Mouse (Mus musculus): ENCODE results near the gene Parvg.
A peak's percentile ranks its signal among the peaks of the same experiment; 100 is the strongest.
"Not testable (repeated sequence)": the region's sequence is repeated elsewhere in the genome, so short reads cannot be mapped to it uniquely, and the experiment has no call there.

Parvg gene

DNA sequence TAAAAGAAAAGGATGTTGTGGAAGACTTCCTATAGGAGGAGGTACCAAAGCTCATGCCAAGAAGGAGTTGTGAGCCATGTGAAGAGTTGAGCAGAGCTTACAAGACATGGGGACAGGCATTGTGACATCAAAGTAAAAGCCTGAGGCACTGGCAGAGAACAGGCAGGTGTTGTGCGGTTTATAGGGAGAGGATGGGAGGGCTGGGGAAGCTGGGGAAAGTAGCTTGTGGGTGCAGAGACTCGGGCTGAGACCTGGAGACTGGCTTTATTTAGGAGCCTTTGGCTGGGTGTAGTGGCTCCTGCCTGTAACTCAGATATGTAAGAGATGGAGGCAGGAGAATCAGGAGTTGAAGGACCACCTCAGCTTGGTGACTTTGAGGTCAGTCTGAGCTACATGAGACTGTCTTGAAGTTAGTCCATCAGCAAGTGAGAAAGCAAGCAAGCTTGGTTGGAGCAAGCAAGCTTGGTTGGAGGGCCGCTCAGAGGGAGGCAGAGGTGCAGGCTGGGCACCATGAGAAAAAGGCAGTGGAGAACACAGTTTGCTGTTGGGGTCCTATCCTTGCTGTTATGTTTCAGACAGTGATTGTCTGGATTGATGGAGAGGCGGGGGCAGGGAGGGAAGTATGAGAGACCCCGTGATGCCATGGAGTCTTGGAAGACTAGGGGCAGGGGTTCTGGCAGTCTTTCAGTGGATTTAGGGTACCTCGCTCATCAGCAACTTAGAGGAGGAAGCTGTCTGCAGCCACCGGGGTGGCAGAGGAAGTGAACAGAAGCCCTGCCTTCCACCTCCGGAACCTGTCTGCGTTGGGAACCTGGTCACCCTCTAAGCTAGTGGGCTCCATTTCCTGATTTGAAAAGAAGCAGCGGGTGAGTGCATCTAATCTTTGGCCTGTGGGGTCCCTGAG lies at the start of gene Parvg:
Parvg (plus strand) TSS at position 61 of the 904 bp plus-strand sequence.
- no peak for DNase-seq (ENCODE audit: low spot score in 2 of 2)

DNA sequence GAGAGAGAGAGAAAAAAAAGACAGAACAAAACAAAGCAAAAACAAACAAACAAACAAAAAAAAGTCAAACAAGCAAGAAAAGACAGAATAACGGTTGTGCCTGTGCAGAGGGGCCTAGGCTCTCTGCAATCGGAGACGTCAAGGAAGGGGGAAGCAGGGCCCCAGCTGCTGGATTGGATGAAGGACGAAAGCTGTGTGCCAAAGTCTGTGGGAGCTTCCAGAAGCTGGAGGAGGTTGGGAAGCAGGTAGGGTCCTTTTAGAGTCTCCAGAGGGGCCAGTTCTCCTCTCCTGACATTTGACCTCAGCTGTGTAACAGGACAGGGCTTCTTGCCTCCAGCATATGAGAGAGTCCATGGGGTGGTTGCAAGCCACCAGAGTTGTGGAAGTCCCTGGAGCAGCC lies 47.8 kb upstream of the Parvg start:
- no peak for DNase-seq (ENCODE audit: low spot score in 2 of 2)

DNA sequence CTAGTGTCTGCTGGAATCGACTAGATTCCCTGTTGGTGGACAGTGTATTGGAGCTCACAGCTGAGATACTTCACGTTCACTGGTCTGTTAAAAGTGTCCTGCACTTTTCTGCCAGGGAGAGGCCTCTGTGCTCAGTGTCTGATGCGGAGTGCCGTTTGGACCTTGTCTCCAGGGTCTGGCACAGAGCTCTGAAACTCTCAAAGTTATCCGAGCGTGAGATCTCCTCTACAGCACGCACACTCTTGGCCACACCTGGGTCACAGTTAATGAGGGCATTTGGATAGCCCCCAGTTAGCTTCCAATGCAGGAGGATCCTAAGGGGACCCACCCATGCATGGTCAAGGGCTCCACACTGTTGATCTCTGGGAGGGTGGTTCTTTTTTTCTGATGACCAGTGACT lies 45.7 kb upstream of the Parvg start:
- no peak for DNase-seq (ENCODE audit: low spot score in 2 of 2)

DNA sequence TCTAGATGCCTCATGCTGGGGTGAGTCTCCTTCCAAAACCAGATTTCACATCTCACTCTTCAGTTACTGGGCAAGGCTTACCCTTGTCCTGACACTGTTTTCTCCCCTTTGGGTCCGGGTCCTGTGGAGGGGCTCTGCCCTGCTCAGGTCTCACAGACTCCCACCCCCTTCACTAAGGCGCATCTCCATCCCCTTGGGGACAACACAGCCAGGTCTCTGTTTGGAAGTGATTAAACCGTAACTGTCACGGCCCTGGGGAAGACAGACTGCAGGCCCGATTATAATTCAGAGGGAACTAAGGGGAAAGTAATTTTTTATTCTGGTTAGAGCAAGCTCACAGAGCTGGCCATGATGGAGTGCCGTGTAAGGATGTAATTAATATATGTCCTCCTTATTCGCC lies 45.2 kb upstream of the Parvg start:
- no peak for DNase-seq (ENCODE audit: low spot score in 2 of 2)

DNA sequence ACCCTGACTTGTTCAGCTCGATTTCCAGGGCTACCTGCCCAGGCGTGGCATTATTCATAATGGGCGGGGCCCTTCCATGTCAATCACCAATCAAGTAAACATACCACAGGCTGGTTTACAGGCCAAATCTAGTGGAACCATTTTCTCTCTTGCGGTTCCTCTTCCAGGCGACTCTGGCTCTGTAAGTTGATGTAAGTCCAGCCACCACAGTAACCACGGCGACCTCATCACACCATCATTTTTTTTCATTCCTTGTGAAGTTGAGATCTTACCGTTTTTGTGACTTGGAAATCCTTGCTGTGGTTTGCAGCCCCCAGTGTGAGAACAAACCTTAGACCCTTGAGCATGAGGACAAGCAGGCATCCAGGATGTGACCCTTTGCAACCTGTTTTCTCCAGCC lies 43.5 kb upstream of the Parvg start:
- no peak for DNase-seq (ENCODE audit: low spot score in 2 of 2)

DNA sequence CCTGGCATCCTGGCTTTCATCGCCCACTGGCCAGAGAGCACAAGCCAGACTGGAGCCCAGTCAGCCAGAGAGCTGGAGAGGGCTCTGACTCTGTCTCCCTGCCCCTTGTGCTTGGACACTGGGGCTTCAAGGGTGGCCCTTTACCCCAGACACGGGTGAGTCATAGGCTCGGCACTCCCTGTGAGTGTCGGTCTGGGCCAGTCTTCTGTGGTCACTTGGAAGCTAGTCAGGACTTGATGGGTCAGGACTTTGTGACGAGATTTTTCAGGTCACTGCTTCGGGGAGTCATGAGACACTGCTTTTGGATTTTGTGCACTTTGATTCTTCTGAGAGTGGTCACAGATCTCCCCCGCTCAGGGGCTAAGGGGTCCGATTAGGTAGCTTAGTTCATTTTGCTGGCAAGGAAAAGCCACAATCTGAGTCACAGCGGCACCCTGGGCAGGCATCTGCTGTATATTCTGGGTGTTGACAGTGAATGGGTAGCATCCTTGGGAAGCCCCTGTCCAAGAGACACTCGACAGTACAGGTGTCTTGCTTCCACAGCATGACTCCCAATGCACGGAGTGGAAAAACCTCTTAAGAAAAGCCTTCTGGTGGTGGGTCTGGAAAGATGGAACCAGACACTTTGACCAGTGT lies 43.0 kb upstream of the Parvg start:
- DNase-seq (ENCODE audit: low spot score in 2 of 2), result no peak

DNA sequence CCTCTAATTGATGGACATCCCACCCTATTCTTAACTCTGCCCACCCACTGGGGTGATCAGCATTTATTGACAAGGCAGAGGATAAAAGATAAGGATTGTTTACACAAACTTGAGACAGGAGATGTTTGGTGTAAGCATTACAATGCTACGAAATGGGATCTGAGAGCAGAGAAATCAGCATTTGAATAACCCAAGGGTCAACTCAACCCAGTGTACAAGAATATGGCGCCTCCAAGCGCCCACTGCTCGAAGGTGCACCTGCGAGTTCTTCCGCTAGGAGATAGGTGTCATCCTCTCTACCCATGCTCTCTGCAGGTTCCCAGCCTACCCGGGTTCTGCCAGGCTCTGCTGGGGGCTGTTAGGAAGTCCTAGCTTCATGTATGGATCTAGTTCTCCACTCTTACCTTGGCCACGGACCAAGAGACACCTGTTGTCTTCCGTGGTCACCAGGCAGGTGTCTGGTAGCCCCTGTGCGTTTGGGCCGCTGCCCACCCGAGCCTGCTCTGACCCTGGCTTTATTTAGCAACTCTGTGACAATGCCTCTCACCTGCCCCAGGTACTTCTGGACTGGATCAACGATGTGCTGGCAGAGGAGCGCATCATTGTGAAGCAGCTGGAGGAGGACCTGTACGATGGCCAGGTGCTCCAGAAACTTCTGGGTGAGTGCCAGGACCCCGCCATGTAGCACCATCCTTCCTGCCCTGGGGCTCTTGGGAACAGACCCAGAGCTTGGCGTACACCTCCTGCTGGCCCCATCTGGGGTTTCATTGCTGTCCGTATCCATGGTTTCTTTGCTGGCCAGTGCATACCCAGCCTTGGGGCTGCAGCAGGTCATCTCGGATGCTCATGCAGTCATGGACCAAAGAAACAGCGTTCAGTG lies 41.4 kb upstream of the Parvg start:
- no peak for DNase-seq (ENCODE audit: low spot score in 2 of 2)

DNA sequence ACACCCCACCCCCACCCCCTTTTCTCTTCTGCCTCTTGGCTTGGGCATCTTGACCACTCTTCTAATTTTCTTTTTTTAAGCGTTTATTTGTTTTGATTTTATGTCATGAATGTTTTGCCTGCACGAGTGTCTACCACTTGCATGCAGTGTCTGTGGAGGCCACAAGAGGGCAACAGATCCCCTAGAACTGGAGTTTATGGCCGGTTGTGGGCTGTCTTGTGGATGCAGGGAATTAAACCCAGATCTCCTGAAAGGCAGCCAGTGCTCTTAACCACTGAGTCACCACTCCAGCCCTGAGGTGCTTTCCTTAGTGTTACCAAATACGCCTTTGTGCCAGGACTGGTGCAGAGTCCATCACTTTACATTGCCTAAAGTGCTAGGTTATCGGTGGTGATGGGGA lies 39.8 kb upstream of the Parvg start:
- DNase-seq (ENCODE audit: low spot score in 2 of 2), result no peak

DNA sequence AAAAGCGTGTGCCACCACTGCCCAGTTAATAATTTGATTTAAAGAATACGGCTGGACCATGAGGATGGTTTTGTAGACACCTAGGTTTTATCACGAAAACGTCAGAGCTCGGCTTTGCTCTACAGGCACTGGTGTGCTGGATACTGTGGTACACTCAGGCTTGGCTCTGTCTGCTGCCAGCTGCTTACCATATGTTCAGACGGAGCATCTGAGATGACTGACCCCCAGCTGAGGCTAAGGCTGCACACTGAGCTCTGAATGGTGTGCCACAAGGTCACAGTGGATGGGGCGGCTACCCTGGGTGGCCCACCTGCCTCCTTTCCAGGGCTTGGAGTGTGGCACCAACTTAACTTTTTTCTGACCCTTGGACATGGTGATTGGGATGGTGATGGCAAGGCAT lies 38.4 kb upstream of the Parvg start:
- DNase-seq (ENCODE audit: low spot score in 2 of 2), result no peak

DNA sequence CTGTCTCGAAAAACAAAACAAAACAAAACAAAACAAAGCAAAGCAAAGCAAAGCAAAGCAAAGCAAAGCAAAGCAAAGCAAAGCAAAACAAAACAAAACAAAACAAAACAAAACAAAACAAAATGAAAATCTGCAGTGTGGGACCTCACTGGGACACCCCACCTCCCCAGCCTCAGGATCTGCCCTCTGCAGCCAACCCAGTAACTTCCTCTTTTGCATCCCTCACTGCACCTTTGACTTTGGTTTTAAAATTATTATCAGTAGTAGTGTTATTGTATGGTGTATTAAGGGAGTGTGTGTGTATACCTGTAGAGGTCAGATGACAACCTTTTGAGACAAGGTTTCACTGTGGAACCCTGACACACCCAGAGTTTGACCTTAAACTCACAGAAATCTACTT lies 34.9 kb upstream of the Parvg start:
- DNase-seq (ENCODE audit: low spot score in 2 of 2), result not testable (repeated sequence)

DNA sequence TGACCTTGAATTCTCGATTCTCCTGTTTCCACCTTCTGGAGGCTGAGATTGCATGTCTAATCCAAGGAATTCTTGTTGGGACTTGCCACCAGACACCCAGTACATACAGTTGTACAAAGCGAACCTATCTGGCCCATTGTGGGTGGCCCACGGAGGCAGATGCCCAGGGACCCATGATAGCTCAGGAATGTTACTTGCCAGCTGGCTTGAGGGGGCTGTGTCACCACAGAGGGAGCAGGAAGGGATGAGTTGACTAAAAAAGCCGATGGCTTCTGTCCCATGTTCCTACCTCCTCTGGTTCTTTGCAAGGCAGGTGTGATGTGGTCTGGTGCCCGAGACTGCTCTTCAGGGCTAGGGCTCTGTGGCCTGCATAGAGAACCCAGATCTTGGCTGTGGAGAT lies 32.7 kb upstream of the Parvg start:
- DNase-seq (ENCODE audit: low spot score in 2 of 2), result no peak

DNA sequence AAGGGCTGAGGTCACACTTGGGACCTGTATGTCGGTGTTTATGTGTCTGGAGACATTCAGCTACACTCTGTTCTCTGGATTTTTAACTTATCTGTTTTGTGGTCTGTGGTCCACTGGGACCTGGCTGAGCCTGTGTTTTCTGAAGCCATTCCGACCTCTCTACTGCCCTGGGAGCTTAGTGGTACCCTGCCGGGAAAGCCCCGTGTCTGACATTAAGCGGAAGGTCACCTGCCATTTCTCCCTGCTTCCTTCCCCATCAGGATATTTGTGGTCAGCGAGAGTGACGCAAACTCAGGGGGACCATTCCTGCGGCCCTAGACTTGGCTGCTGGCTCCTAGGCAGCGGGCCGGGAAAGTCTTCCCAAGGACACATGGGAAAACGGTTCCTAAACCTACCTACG lies 30.2 kb upstream of the Parvg start:
- DNase-seq (ENCODE audit: low spot score in 2 of 2), result no peak

DNA sequence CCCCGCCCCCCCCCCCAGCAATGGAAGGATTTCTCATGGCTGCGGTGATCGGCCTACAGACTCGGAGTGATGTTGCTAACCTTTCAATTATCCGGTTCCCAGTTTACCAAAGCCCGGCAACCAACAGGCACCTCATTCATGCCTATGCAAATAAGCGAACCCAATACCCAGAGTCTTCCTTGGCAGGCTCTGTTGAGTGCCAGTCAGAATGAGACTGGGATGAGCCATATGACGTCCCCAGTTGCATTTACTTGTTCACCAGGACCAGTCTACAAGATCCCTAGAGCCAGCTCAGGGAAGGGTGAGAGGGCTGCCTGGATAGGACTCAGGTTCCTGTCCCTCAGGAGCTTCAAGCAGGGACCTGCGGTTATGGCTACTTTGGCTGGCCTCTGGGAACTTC lies 29.4 kb upstream of the Parvg start:
- DNase-seq (ENCODE audit: low spot score in 2 of 2), result no peak

DNA sequence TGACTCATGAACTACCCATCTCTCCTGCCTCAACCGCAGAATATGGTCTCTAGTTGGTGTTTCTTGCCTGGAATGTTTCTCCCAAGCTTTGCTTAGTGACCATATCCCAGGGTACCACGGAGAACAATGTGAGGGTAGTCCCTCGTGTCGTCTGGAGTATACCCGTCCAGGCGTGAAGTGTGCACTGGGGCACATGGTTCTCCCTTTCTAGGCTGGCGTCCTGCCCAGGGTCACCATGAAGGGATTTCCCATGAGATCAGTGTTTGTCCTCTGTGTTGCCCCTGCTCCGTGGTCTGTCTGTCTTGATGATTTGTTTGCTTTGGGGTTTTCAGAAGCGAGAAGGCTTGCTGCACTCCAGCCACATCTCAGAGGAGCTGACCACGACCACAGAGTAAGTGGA lies 28.6 kb upstream of the Parvg start:
- DNase-seq (ENCODE audit: low spot score in 2 of 2), result no peak

DNA sequence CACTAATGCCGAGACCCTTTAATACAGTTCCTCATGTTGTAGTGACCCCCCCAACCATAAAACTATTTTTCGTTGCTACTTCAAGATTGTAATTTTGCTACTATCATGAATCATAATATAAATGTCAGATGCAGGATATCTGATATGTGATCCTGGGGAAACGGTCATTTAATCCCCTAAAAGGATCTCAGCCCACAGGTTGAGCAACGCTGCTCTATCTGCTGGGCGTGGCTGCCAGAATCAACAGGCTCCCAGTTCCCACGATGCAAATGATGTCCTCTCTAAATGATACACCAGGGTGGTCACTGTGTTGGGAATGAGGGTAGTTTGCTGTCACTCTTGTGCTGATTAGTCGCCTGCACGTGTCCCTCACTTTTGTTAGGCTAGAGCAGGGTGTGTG lies 26.4 kb upstream of the Parvg start:
- no peak for DNase-seq (ENCODE audit: low spot score in 2 of 2)

DNA sequence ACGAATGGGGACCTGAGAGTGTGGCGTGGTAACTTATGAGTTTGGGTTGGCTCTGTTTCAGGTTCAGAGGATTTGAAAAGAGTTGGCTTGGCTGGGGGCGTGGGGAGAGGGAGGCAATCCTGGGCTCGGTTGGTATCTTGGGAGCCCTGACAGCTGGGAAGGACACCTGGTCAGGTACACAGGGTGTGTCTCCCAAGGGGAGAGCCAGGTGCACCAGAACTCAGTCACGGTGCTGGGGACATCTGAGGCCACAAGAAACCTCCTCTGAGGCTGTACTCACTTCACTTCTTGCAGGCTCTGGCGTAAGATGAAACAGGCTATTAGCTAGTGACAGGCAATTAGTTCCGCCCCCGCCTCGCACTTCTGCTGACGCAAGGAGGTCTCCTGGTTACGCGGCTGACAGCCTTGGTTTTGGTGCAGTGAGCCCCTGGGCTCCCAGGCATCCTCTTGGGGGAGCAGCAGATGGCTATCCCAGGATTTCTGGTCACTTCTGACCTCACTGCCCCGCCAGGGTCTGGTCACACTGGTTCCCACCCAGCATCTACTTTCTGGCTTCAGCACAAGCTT lies 24.9 kb upstream of the Parvg start:
- peak; percentile 59 to 68 for DNase-seq (ENCODE audit: low spot score in 2 of 2)

DNA sequence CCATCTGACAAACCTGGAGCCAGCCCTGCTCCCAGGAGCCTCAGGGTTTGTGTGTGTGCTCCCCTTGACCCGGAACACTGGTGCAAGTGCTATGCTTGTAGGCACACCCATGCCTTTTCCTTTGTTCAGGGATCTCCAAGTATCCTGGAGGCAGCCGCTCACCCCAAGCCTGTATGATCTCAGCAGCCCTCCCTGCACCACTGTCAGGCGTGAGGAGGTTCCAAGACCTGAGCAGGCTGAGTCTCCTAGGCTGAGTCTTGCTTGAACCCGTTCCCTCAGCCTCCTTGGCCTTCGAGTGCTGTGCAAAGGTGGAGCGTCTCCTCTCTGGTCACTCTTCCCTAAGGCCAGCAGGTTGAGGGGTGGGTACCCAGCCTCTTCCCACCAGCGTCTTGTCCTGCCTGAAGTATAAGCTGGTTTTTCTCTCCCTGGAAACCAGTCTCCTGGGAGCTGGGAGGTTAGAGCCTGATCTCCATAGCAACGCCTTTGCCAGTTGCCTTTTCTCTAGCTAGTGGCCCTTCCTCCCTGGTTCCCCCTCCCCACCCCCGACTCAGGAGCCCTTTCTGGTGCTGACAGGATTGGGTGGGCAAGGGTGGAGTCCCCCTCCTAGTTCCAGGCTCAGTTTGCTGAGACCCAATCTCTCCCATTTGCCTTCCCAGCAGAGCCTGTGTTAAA lies 24.0 kb upstream of the Parvg start:
- no peak for DNase-seq (ENCODE audit: low spot score in 2 of 2)

DNA sequence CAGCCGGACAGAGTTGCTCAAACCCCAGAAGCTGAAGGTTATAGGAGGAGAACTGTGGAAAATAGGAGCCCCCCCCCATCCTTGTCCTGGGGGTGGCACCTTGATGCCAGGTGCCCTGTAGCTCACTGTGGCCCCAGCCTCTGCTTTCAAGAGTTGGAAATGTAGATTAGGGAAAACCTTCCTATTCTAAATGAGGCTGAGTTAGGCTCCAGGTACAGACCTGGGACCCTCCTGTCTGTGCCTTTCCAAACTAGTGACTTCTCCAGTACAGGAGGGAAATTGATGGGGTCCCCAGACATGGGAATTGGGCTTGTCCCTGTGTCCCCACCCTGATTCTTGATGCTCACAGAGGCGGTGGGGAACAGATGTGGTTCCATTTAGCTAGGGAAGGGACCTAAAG lies 23.2 kb upstream of the Parvg start:
- no peak for DNase-seq (ENCODE audit: low spot score in 2 of 2)

DNA sequence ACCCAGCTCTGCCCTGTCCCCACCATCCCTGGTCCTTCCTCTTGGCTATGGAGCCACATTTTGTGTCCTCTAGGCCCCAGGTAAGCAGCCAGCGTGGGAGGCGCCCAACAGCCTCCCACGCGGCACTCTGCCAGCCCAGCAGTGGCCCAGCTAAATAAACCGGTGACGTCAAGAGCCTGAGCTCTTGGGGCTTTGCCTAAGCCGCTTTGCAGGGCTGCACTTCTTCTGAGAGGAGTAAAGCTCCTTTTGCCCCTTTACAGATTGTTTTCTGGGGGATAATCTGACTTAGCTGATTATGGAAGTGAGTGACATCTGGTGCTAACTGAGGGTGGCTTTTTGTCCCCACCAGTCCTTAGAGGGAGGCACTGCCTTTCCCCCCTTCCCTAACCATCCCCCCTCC lies 22.8 kb upstream of the Parvg start:
- DNase-seq (ENCODE audit: low spot score in 2 of 2), result no peak

DNA sequence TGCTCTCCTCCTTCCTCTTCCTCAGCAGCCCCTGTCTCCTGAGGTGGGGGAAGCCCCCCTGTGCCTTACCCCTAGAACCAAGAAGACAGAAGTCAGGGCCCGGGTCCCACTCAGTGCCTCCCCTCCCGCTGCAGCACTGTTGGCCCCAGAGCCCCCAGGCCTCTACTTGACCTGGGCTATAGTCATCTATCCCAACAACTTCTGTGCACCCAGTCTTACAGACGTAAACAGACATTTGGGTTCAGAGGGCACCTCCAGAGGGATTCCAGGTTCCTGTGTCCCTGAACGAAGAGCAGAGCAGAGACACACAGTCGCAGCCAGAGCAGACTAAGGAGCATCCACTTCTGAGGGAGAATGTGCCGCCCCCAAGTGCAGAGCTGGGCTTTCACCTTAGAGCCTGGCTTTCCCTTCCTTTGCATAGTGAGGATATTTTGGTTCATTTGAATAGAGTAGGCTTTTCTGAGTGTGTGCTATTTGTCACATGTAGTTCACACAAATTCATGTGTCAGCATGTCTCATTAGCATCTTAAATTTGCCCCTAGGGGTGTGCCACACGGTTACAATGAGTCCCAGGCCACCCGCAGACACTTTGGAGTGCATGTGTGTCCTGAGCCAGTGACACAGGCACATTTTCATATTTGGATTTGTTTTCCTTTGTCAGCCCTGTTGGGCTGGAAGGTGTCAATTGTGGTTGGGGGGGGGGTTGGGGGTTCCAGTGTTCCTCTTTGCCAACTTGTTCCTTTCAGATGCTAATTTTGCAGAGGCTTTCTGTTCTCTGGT lies 22.0 kb upstream of the Parvg start:
- DNase-seq (ENCODE audit: low spot score in 2 of 2), result no peak

DNA sequence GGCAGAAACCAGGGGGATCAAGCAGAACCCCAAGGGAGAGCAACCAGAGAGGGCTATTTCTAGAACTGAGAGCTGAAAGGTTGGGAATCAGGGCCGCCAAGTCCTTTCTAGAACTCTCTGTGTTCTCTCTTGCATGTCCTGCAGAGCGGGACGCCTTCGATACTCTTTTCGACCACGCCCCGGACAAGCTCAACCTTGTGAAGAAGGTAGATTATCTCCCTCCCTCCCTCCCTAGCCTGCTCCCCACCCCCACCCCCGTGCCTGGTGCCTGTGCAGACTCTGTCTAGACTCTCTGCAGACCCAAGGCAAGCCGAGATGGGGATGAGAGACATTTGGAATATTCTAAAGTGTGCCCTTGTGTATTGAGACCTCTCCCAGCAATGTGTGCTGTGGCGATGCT lies 20.6 kb upstream of the Parvg start:
- no peak for DNase-seq (ENCODE audit: low spot score in 2 of 2)

Data from frontal cortex, postnatal 10 days (tissue).